Mouse (Mus musculus) mouse trophoblast stem cell (cell line): ENCODE measurements around the gene Ppfia3.

Source experiments
- in situ Hi-C, 2 experiments: fragments of 300-500 bp; cut with MseI, MboI; formaldehyde crosslinking; loops; 2 replicates in 1 of 2; 3 replicates in 1 of 2; pipeline ENCODE4 v1.15.1; 2025

Gene Ppfia3

DNA sequence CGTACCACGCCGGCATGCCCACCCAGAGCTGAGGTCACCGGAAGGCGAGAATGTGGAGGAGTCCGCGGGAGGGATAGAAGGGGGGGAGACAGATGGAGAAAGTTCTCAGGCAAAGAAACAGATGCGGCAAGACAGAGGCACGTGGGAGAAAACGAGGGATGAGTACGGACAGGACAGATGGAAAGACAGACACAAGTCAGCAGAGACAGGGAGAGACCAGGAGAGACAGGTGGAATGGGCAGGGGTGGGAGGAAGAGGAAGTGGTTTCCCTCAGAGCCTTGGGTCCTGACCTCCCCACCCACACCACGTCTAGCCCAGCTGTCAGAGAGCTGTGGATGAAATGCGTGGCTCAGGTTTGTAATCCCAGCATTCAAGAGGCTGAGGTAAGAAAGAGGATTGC lies 19.9 kb downstream of the Ppfia3 start:
- in situ Hi-C loops: no loop called here

DNA sequence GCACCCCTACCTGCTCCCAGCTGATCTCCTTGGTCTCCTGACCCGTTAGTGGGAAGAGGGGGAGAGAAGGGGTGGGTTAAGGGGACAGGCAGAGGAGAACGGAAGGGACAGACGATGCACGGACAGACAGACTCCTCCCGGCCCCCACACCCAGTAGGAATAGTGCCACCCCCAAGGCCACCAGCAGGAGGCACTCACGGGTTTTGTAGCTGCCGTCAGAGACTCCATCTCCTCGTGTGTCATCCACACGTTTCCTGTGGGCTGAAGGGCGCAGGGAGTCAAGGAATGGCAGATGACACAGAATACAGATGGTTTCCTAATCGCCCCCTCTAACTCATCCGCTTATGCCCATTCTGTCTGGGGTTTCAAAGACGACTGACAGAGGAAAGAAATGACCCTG lies 23.3 kb downstream of the Ppfia3 start:
- in situ Hi-C loops: no loop called here

DNA sequence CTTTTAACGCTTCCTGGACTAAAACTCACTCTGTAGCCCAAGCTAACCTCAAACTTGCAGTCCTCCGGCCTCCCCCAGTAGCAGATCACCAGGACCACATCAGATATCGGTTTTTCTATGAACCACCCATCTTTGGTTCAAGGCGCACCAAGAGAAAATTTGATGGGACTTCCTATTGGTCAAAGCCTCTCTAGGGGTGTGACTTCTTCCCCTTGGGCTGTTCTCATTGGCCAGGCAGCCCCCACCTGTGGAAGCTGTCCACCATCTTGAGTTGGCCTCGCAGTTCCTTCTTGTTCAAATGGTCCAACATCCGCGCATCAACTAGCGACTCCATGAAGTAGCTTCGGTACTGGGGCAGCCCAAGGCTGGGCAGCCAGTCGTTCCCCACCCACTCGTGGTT lies 24.7 kb downstream of the Ppfia3 start:
- in situ Hi-C loops: no loop called here

DNA sequence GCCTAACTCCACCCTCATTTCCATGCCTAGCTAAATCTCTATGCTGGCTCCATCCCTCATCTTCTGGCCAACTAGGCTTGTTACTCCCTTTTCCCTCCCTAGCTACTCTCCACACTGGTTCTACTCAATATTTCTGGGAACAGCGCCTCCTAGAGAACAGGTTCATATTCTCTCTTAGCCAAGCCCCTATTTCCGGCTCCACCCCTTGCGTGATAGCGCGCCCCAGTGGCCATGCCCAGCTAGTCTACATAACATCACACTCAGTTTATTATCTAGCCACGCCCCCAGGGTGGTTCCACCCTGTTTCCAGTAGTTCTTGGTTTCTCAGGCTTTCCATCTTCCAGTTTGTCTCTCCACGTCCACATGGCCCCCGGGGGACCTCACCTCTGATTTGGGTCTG lies 25.5 kb downstream of the Ppfia3 start:
- in situ Hi-C loops: no loop called here

DNA sequence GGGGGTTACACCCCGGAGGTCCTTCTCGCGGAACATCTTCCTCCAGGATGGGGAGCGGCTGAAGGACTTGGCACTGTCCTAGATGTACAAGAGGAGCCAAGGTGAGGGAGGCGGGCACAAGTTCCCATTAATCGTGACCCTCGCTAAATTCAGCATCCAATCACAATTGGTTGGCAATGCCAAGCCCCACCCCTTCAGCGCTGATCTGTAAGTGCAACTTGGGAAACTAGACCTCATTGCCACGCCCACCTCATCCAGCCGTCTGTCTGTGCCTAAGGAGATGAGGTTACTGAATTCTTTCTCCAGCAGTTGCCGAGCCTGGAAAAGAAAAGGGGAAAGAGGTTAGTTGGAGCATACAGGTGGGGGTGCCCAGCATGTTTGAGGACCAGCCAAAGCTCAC lies 26.1 kb downstream of the Ppfia3 start:
- in situ Hi-C loops: no loop called here

DNA sequence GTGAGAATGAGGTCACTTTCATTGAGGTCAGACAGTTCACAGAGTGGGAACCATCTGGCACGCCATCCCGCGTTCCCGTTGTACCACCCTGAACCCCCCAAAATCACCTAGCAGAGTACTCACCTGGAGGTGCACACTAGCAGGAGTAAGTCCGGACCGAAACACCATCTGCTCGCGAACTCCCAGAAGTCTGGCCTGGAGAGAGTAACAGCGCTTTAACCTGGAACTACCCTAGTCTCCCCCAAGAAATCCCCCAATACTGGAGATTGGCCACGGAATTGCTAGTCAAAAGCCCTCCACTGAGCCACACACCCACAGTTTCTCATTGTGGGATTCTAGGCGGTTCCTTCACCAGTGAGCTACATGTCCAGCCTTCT lies 26.8 kb downstream of the Ppfia3 start:
- in situ Hi-C loops: no loop called here

DNA sequence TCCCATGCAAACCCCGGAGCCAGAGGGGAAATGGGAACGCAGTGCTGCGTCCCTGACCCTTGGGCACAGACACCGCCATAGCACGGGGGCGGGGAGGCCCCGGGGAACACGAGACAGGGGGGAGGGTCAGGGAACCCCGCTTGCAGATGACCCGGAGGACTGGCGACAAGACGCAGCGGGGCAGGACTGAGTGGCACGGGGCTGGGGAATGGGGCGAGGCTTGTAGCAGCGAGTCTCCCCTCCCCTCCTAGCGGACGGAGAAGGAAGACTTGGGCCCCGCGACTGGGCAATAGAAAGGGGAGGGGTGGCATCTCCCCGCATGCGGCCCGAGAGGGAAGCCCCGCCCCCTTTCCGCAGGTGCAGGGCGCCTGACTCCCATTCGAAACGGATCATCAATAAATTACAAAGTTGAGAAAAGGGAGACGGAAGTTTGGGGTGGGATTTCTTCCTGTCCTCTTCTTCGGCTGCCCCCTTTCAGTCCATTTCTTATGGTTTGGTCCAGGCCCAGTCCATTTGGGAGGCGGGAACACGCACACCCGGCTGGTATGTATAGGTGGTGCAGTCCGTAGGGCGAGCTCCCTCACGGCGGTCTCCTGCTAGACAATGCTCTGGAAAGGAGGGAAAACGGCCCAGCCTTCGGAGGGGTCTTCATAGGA lies 27.3 kb downstream of the Ppfia3 start:
- in situ Hi-C loops: no loop called here

DNA sequence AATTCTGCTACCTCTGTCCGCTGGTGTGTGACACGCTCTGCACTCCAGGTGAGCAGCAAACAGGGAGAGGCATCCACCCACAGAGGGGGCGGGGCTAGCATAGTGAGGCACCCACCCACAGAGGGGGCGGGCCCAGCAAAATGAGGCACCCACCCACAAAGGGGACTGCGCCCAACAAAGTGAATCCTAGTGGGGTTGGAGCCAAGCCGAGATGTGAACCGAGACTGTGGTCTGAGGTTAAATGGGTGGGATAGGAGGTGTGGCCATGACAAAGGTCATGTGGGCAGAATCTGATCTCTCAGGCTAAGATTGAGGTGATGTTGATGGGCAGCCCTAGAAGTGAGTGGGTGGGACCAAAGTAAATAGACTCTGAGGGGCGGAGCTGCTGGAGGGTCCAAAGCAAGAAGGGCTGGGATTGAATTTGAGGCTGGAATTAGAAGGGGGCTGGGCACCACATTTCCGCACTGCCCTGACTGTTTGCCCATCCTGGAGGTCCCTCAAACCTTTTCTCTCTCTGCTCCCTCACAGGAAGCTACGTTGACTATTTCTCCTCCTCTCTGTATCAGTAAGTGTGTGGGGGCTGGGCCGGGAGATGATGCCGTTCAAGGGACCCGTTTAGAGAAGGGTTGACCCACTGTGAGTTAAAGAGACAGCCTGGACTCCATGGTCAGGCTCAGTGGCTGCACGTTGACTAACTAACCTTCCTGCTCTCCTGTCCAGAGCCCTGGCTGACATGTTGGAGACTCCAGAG lies 28.5 kb downstream of the Ppfia3 start:
- in situ Hi-C loops: no loop called here

DNA sequence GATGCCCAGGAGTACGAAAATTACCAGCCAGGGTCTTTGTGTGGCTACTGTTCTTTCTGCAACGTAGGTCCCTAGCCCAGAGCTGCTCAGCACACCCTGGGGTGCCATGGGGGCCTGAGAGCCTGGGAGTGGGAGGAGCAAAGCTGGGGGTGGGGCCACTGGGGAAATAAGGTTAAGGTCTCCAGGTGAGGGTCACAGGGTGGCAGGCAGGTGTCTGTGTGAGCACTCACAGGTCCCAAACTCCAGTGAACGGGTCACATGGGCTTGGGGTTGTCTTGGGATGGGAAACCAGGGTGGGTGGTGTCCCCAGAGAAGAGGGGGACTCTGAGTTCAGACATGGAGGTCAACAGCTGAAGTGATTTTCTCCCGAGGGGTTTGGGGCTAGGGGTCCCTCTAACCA lies 29.4 kb downstream of the Ppfia3 start:
- in situ Hi-C loops: no loop called here

DNA sequence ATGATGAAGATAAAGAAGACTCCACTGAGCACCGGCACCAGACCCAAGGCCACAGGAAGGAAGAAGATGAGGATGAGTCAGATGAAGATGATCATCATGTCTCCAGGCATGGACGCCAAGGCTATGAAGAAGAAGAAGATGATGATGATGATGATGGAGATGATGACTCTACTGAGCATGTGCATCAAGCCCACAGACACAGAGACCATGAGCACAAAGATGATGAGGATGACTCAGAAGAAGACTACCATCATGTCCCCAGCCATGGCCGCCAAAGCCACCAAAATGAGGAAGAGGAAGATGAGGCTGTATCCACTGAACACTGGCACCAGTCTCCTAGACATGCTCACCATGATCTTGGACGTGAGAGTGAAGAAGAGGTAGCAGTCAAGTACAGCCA lies 30.5 kb downstream of the Ppfia3 start:
- in situ Hi-C loops: no loop called here

DNA sequence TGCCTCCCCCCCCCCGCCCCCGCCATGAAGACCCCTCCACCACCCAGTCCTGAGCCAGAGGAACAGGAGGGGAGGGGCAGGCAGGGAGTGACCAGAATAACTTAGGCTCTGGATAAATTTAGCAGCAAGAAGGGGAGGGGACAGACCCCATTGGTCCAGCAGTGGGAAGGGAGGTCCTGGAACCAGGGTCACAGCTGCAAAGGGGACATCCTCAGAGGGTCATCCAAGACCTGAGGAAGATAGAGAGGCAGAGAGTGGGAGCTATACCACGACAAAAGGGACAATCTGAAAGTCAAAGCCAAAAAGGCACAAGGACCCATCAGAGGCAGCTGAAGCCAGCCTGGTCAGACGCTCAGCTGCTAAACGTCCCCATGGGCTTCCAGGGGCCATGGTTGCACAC lies 31.8 kb downstream of the Ppfia3 start, which contains the start of gene Hrc:
Hrc (plus strand) TSS at position 235 of the 400 bp plus-strand sequence.
- in situ Hi-C loops: no loop called here

DNA sequence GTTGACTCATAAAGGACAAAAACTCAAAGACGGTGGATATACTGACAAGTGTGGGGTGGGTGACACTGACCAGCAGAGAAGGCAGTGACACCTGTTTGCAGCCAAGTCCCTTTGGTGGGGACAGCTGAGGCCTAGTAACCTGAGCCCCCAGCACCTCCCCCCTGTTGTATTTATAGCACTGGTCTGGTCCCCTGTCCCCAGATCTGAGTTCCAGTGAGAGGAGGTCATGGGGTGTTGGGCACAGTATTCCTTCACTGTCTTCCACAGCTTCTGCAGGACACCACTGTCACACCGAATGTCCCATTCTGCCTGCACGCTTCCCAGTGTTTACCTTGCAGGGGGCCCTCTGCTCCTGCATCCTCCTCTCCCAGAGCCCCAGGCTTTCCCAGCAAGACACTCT lies 32.2 kb downstream of the Ppfia3 start:
- in situ Hi-C loops: no loop called here

DNA sequence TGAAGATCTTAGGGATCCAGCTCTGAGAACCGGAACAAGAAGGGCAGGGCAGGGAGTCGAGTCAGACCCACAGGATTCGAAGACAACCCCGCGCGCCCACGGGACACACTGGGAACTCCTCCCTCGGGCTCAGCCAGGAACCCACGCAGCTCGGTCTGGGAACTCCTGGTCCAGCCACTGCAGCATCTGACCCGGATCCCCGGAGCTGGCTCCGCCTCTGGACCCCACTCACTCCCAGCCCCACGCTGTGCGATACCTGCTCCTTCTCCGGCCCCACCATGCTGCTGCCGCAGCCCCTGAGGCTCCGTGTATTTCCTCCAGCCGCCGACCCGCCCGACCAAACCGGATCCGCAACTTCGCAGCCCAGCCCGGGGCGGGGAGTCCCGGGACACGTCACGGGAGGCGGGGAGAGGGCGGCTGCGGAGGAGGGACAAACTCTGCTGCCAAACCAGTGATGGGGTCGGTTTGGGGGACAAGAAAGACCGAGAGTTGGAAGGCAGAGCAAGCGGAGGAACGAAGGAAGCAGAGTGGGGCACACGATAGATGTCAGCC lies 33.3 kb downstream of the Ppfia3 start, which contains the start of gene Trpm4:
Trpm4 (minus strand) TSS at position 350 of the 552 bp plus-strand sequence.
- in situ Hi-C loops: no loop called here

DNA sequence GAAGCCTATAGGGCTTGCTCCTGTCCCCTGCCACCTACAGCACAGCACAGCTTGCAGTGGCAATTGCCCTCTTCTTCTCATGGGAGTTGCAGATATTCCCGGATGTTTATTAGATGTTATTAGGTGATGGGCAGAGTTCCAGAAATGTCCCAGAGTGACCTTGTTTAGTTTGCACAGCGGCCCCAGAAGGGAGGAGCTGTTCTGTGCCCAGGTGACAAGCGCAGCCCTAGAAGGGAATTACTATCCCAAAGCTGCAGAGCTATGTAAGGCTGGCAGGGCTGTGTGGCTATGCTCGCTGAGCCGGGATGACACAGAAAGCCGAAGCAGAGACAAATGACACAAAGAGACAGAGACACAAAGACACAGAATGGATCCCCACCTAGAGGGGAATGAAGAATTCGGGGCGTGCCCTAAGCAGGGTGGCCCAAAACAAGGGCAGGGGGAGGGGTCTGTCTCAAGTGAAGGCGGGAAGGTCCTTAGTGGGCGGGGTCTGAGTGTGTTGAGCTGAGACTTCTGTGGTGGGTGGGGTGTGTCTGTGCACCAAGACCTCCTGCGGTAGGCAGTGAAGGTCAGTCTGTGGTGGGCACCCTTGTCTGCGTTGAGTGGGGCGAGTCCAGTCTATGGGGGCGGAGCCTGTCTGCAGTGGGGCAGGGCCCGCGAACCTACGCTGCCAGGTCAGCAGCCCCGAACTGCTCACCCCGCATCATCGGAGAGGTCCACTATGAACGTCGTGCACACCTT lies 34.0 kb downstream of the Ppfia3 start:
- in situ Hi-C loops: no loop called here

DNA sequence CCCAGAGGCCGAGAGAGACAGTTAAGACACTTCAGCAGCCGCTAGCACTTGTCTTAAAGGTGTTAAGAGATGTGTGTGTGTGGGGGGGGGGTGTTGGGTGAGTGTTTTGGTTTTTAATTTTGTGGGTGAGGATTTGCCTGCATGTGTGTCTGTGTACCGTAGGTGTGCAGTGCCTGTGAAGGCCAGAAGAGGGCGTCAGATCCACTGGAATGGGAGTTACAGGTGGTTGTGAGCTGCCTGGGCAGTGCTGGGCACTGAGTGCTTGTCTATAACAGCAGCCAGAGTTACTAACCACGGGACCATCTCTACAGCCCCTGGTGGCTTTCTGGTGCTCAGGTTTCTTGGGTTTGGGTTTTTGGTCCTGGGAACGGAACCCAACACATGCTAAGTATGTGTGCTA lies 35.3 kb downstream of the Ppfia3 start:
- in situ Hi-C loops: no loop called here

DNA sequence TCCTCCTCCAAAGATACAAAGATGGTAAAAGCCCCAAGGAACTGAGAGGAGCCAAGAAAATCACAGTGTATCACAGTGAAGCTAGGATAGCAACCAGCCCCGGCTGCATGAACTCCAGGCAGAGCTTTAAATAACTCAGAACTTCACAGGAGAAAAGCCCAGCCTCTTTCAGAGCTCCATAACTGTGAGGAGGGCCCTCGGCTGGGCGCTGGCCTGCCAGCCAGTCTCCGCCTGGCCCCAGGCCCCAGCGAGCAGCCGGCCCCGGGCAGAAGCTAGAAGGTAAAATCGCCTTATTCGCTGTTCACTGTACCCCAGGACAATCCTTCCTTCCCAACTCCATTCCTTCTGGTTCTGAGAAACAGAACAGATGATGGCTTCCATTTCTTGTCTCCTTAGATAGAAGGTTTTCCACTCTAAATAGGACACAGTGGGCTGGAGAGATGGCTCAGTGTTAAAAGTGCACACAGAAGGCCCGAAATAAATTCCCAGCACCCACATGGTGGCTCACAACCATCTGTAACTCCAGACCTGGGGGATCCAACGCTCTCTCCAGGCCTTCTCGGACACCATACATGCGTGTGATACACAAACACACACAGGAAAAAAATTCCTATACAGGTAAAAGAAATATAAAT lies 37.9 kb downstream of the Ppfia3 start:
- in situ Hi-C loops: no loop called here

DNA sequence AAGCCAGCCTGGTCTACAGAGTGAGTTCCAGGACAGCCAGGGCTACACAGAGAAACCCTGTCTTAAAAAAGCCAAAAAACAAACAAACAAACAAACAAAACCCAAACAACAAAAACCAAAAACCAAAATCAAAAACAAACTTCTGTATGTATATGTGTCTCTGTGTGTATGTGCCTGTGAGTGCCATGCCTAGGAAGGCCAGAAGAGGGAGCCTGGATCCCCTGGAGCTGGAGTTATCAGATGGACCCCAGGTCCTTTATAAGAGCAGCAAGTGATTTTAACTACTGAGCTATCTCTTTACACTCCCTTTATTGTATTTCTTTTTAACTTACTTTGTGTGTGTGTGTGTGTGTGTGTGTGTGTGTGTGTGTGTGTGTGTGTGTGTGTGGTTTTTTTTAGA lies 41.0 kb downstream of the Ppfia3 start:
- in situ Hi-C loops: no loop called here

DNA sequence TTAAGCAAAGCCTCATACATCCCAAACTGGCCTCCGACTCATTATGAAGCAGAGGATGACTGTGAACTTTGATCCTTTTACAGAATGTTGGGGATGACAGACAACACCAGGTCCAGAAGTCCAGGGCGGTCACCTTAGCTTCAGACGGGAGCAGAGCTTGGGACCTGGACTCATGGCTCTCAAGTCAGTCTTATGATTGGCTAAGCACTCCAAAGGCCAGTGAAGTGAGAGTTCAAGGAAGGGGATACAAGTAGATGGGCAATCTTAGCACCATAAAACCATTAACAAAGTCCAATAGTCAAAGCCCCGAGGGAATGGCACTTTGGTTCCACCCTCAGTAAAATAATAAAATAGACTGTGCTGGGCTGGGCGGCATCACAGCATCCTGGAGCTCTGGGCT lies 43.8 kb downstream of the Ppfia3 start:
- in situ Hi-C loops: no loop called here

DNA sequence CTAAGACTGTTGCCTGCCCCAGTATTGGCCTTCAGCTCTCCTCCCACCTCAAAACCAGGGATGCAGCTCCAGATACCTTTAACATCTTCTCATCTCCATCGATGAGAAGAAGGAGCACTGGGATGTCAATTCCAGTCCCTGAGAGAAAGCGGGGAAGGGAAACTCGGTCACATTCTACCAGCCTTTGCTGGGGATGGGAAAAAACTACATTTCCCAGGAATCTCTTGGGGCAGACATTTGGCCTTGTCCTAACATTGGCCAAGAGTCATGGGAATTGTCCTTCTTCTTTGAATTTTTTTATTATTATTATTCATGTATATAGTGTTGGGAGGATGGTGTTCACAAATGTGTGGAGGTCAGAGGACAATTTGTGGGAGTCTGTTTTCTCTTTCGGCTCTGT lies 44.6 kb downstream of the Ppfia3 start:
- in situ Hi-C loops: no loop called here

DNA sequence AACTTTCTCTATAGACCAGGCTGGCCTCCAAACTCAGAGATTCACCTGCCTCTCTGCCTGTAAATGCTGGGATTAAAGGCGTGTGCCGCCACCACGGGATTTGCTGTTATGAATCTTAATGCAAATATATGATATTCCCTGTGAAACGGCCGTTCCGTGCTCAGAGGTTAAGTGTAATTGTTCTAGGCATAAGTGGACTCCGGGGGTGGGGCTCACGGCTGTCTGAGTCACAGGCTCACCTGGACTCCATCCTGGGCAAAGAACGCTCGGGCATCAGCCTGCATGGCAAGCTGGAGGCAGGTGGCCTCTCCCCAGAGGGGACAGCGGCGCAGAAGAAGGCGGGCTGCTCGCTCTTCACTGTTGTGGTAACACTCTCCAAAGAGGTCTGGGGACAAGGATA lies 50.3 kb downstream of the Ppfia3 start:
- in situ Hi-C loops: no loop called here

DNA sequence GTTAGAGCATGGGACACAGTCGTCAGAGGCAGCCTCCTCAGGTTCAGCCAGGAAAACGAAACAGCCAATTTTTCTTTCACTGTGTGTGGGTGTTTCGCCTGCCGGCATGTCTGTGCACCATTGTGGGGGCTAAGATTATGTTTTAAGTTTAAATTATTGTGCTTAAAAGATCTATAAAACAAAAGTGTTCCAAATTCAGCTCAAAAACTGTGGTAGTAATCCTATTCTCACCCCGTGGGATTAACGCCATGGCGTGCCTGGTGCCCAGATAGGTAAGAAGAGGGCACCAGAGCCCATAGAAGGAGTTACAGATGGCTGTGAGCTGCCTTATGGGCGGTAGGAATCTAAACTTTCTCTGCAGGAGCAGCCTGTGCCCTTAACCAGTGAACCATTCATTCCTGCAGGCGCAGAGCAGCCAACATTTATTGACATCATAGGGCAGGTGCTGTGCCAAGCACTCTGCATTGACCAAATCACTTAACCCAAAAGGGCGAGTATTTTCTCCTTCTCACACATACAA lies 51.6 kb downstream of the Ppfia3 start:
- in situ Hi-C loops: no loop called here

DNA sequence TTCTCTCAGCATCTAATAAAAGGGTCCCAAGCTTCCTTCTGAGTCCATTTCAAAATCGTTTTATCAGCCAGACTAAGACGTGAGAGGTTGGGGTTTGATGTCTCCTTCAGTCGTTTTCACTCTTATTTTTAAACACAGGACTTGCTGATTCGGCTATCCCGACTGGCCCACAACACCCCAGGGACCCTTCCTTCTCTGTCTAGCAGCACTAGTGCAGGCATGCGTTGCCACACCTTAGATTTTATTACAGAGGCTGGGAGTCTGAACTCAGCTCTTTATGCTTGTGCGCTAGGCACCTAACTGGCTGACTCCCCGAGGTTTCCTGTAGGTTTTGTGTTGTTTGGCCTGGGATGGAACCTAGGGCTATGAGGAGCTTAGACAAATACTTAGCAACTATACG lies 53.3 kb downstream of the Ppfia3 start:
- in situ Hi-C loops: no loop called here
